Mouse (Mus musculus): Measurements from ENCODE around the gene S1pr1. TPM values are rescaled to one million over a fixed set of nuclear protein-coding genes. Genes with fewer than 3 reads are reported as not detected.
A peak's percentile ranks its signal among the peaks of the same experiment; 100 is the strongest.

Gene S1pr1
- polyA plus RNA-seq, 1 experiment from 2014 or later = 35.9 TPM

DNA sequence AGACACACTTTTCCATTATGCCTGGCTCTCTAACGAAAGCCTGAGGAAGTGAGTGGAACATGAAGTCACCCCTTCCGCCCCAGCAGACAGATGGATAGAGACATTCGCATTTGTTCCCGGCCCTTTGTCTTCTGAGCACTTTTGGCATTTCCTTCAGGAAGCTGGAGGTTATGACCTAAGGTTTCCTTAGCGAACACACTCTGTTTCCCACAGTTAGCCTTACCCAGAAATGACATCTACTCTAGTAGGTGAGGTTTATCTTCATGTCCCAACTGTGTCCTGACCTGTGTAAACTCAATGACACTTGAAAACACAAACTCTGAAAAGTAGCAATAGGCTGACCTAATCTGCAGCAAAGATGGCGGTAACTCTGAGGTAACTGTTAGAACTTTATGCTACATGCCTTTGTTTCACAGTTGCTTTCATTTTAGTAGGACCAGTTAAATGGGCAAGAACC, 5.7 kb downstream of the S1pr1 start:
- Histone ChIP-seq H3K27ac (ENCODE audit: low read depth, low read length) (no peak overlapping the region), H3K27me3 (ENCODE audit: control insufficient read depth, insufficient read depth, low read length) (no peaks in the 10 kb centered on the region)
- WGBS = 90% methylated on average over 6 of the region's 6 CpGs

GRCm38 (mm10) chr3:115706736-115707135, 8.1 kb downstream of the S1pr1 start:
- no peak overlapping the region for H3K4me3 ChIP-seq (ENCODE audit: low read depth, low read length)
- no peak overlapping the region for H3K9ac ChIP-seq (ENCODE audit: low read length)
- no peaks in the 10 kb centered on the region for H3K9me3 ChIP-seq (ENCODE audit: control insufficient read depth, low read length)
- 96% methylated on average over 2 of the region's 2 CpGs for WGBS
- H3K27me3 ChIP-seq (ENCODE audit: control insufficient read depth, insufficient read depth, low read length) = no peaks in the 10 kb centered on the region
- no peak for ATAC-seq (replicated peaks; ENCODE audit: low FRiP score)
- no peak overlapping the region for H3K4me2 ChIP-seq (ENCODE audit: low read depth, low read length, severe bottlenecking)
- peaks cover 2% of the 10 kb centered on the region; the same call in 1 of the 2 replicates for H3K4me1 ChIP-seq (replicated peaks; ENCODE audit: control insufficient read depth, insufficient read depth, low read length)
- H3K36me3 ChIP-seq (ENCODE audit: control insufficient read depth, insufficient read depth, low read length) = peaks cover 5% of the 10 kb centered on the region; the same call in 1 of the 2 replicates
- DNase-seq (ENCODE audit: low spot score) = no peak
- H3K27ac ChIP-seq (ENCODE audit: low read depth, low read length) = no peak overlapping the region

More for the DNA sequence above, 5.7 kb downstream of the S1pr1 start:
- no peak for DNase-seq (ENCODE audit: low spot score)
- ATAC-seq (replicated peaks; ENCODE audit: low FRiP score) = no peak
- Histone ChIP-seq H3K4me3 (ENCODE audit: low read depth, low read length) (no peak overlapping the region), H3K4me2 (ENCODE audit: low read depth, low read length, severe bottlenecking) (no peak overlapping the region), H3K4me1 (replicated peaks; ENCODE audit: control insufficient read depth, insufficient read depth, low read length) (peaks cover 2% of the 10 kb centered on the region), H3K9ac (ENCODE audit: low read length) (no peak overlapping the region), H3K9me3 (ENCODE audit: control insufficient read depth, low read length) (no peaks in the 10 kb centered on the region), H3K36me3 (ENCODE audit: control insufficient read depth, insufficient read depth, low read length) (peaks cover 11% of the 10 kb centered on the region)

GRCm38 (mm10) chr3:115704254-115704908, 10.5 kb downstream of the S1pr1 start:
- 0 out of 2 replicates have a peak, but pooled peaks cover 2% of the 10 kb centered on the region for H3K36me3 ChIP-seq (ENCODE audit: control insufficient read depth, insufficient read depth, low read length)
- 93% methylated on average over 9 of the region's 9 CpGs for WGBS
- no peak for ATAC-seq (replicated peaks; ENCODE audit: low FRiP score)

DNA sequence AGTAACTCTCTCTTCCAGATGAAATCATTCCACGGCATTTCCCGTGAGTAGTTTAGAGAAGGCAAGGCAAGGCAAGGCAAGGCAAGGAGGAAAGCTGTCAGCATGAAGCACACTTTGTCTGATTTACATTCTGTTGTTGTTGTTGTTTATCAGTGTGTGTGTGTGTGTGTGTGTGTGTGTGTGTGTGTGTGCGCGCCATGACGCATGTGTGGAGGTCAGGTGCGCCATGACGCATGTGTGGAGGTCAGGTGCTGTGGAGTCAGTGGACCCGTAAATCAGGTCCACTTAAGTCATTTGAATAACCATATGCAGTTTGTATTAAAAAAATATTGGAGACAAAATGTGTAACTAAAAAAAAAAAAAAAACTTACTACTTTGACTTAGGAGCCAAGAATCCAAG, 11.2 kb downstream of the S1pr1 start:
- Histone ChIP-seq H3K27me3 (ENCODE audit: control insufficient read depth, insufficient read depth, low read length) (no peaks in the 10 kb centered on the region), H3K27ac (ENCODE audit: low read depth, low read length) (no peak overlapping the region), H3K36me3 (ENCODE audit: control insufficient read depth, insufficient read depth, low read length) (no peaks in the 10 kb centered on the region), H3K4me2 (ENCODE audit: low read depth, low read length, severe bottlenecking) (no peak overlapping the region), H3K9me3 (ENCODE audit: control insufficient read depth, low read length) (no peaks in the 10 kb centered on the region), H3K4me3 (ENCODE audit: low read depth, low read length) (no peak overlapping the region), H3K4me1 (replicated peaks; ENCODE audit: control insufficient read depth, insufficient read depth, low read length) (no peaks in the 10 kb centered on the region), H3K9ac (ENCODE audit: low read length) (no peak overlapping the region)
- WGBS = 97% methylated on average over 8 of the region's 8 CpGs
- DNase-seq (ENCODE audit: low spot score) = no peak
- ATAC-seq (replicated peaks; ENCODE audit: low FRiP score) = no peak

More at GRCm38 (mm10) chr3:115704254-115704908, 10.5 kb downstream of the S1pr1 start:
- DNase-seq (ENCODE audit: low spot score) = no peak
- Histone ChIP-seq H3K4me3 (ENCODE audit: low read depth, low read length) (no peak overlapping the region), H3K27me3 (ENCODE audit: control insufficient read depth, insufficient read depth, low read length) (no peaks in the 10 kb centered on the region), H3K9ac (ENCODE audit: low read length) (no peak overlapping the region), H3K9me3 (ENCODE audit: control insufficient read depth, low read length) (no peaks in the 10 kb centered on the region), H3K4me1 (replicated peaks; ENCODE audit: control insufficient read depth, insufficient read depth, low read length) (no peaks in the 10 kb centered on the region), H3K4me2 (ENCODE audit: low read depth, low read length, severe bottlenecking) (no peak overlapping the region), H3K27ac (ENCODE audit: low read depth, low read length) (no peak overlapping the region)

DNA sequence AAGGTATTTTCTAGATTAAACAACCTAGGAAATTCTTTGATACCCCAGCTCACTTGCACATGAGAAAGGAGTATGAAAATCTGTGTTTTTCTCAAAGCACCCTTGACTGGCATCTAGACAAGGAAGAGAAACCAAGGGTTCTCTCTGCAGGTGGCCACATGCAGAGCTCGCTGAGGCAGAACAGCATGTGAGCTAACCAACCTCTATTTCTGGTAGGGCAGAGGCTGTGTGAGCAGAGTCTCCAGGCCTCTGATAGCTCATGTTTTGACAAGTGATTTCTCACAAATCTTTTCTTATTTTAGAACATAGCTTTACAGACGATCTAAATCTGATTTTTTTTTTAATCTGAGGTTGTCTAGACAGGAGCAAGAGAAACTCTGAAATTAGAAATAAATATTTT, 12.8 kb downstream of the S1pr1 start:
- H3K4me3 ChIP-seq (ENCODE audit: low read depth, low read length) = no peak overlapping the region
- no peaks in the 10 kb centered on the region for H3K27me3 ChIP-seq (ENCODE audit: control insufficient read depth, insufficient read depth, low read length)
- H3K27ac ChIP-seq (ENCODE audit: low read depth, low read length) = no peak overlapping the region
- no peak overlapping the region for H3K4me2 ChIP-seq (ENCODE audit: low read depth, low read length, severe bottlenecking)
- 71% methylated on average over 2 of the region's 2 CpGs for WGBS
- H3K4me1 ChIP-seq (replicated peaks; ENCODE audit: control insufficient read depth, insufficient read depth, low read length) = no peaks in the 10 kb centered on the region
- ATAC-seq (replicated peaks; ENCODE audit: low FRiP score) (no peak), DNase-seq (ENCODE audit: low spot score) (no peak)
- H3K36me3 ChIP-seq (ENCODE audit: control insufficient read depth, insufficient read depth, low read length) = no peaks in the 10 kb centered on the region
- H3K9me3 ChIP-seq (ENCODE audit: control insufficient read depth, low read length) = no peaks in the 10 kb centered on the region
- H3K9ac ChIP-seq (ENCODE audit: low read length) = no peak overlapping the region

- Histone ChIP-seq H3K9ac (ENCODE audit: low read length) (no peak overlapping the region), H3K4me3 (ENCODE audit: low read depth, low read length) (no peak overlapping the region), H3K4me2 (ENCODE audit: low read depth, low read length, severe bottlenecking) (no peak overlapping the region), H3K9me3 (ENCODE audit: control insufficient read depth, low read length) (no peaks in the 10 kb centered on the region), H3K27me3 (ENCODE audit: control insufficient read depth, insufficient read depth, low read length) (no peaks in the 10 kb centered on the region), H3K27ac (ENCODE audit: low read depth, low read length) (no peak overlapping the region), H3K4me1 (replicated peaks; ENCODE audit: control insufficient read depth, insufficient read depth, low read length) (no peaks in the 10 kb centered on the region), H3K36me3 (ENCODE audit: control insufficient read depth, insufficient read depth, low read length) (no peaks in the 10 kb centered on the region)
- ATAC-seq (replicated peaks; ENCODE audit: low FRiP score) = peak; percentile 40
- WGBS = 76% methylated on average over 8 of the region's 8 CpGs
- no peak for DNase-seq (ENCODE audit: low spot score)
These were observed 19.5 kb downstream of the S1pr1 start for GRCm38 (mm10) chr3:115695194-115695891.

GRCm38 (mm10) chr3:115694168-115694567, 20.7 kb downstream of the S1pr1 start:
- Histone ChIP-seq H3K4me3 (ENCODE audit: low read depth, low read length) (no peak overlapping the region), H3K9me3 (ENCODE audit: control insufficient read depth, low read length) (no peaks in the 10 kb centered on the region), H3K4me2 (ENCODE audit: low read depth, low read length, severe bottlenecking) (no peak overlapping the region), H3K27me3 (ENCODE audit: control insufficient read depth, insufficient read depth, low read length) (no peaks in the 10 kb centered on the region), H3K4me1 (replicated peaks; ENCODE audit: control insufficient read depth, insufficient read depth, low read length) (peaks cover 6% of the 10 kb centered on the region; the same call in 1 of the 2 replicates), H3K36me3 (ENCODE audit: control insufficient read depth, insufficient read depth, low read length) (no peaks in the 10 kb centered on the region), H3K9ac (ENCODE audit: low read length) (no peak overlapping the region), H3K27ac (ENCODE audit: low read depth, low read length) (no peak overlapping the region)
- no peak for ATAC-seq (replicated peaks; ENCODE audit: low FRiP score)
- DNase-seq (ENCODE audit: low spot score) = no peak
- WGBS = 80% methylated on average over 5 of the region's 5 CpGs

DNA sequence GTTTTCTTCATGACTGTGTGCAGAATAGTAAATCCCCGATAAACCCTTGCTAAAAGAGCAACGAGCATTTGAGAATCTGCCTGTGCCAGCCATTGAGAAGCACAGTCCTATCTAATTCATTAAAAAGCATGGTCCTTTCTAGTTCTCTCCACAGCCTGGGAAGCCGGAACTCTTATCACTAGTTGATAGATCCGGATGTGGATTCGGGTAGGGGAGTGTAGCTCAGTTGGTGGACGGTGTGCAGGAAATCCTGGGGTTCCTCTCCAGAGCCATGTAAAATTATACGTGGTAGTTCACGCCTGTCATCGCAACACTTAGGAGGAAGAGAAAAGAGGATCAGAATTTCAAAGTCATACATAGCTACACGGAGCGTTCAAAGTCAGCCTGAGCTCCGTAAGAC, 21.5 kb downstream of the S1pr1 start:
- H3K4me2 ChIP-seq (ENCODE audit: low read depth, low read length, severe bottlenecking) = no peak overlapping the region
- no peak overlapping the region for H3K9ac ChIP-seq (ENCODE audit: low read length)
- ATAC-seq (replicated peaks; ENCODE audit: low FRiP score) (no peak), DNase-seq (ENCODE audit: low spot score) (no peak)
- no peak overlapping the region for H3K4me3 ChIP-seq (ENCODE audit: low read depth, low read length)
- peaks cover 6% of the 10 kb centered on the region; the same call in 1 of the 2 replicates for H3K4me1 ChIP-seq (replicated peaks; ENCODE audit: control insufficient read depth, insufficient read depth, low read length)
- H3K27ac ChIP-seq (ENCODE audit: low read depth, low read length) = no peak overlapping the region
- no peaks in the 10 kb centered on the region for H3K9me3 ChIP-seq (ENCODE audit: control insufficient read depth, low read length)
- H3K36me3 ChIP-seq (ENCODE audit: control insufficient read depth, insufficient read depth, low read length) = no peaks in the 10 kb centered on the region
- no peaks in the 10 kb centered on the region for H3K27me3 ChIP-seq (ENCODE audit: control insufficient read depth, insufficient read depth, low read length)
- WGBS = 86% methylated on average over 12 of the region's 12 CpGs

Data from forebrain, embryonic 11.5 days (tissue).